Mouse (Mus musculus): ENCODE measurements around the gene Psma7. TPM values are rescaled to one million over a fixed set of nuclear protein-coding genes. Genes with fewer than 3 reads are reported as not detected.
A peak's percentile ranks its signal among the peaks of the same experiment; 100 is the strongest.

The Psma7 gene
- total and polyA plus RNA-seq, 2 experiments from 2014 or later = 163 to 457 TPM

- peak within 1 kb of the TSS; percentile 84 for H3K4me3 ChIP-seq (ENCODE audit: low read depth, low read length)
- TF ChIP-seq CTCF (IDR thresholded peaks at IDR 0.05; ENCODE audit: low read depth) (no peak), EP300 (IDR thresholded peaks at IDR 0.05; ENCODE audit: low read depth) (0 out of 2 replicates have a peak, but pooled peaks have one; percentile 31)
- peak within 1 kb of the TSS; percentile 96 for H3K27ac ChIP-seq (ENCODE audit: low read depth)
- ATAC-seq (ENCODE audit: insufficient read depth, low read depth) (peak; percentile 93), DNase-seq (ENCODE audit: low spot score) (peak; percentile 96)
- H3K36me3 ChIP-seq (replicated peaks; ENCODE audit: control insufficient read depth, insufficient read depth, low read length) = peaks cover 17% of the 10 kb centered on the region
- under 1% methylated on average over 69 of the region's 80 CpGs for WGBS
- no peaks in the 10 kb centered on the region for H3K27me3 ChIP-seq (ENCODE audit: control insufficient read depth, insufficient read depth, low read length)
- H3K9ac ChIP-seq (replicated peaks; ENCODE audit: low read depth, low read length) = peak within 1 kb of the TSS; percentile 88
- peak within 1 kb of the TSS; percentile 91 for H3K4me2 ChIP-seq (ENCODE audit: low read depth, low read length)
- peaks cover 37% of the 10 kb centered on the region for H3K4me1 ChIP-seq (ENCODE audit: control insufficient read depth, insufficient read depth)
- no peaks in the 10 kb centered on the region for H3K9me3 ChIP-seq (replicated peaks; ENCODE audit: control insufficient read depth, low read length)
These were observed 17.7 kb downstream of the Psma7 start, which contains the start of gene Lsm14b for GRCm38 (mm10) chr2:180024401-180025098. Lsm14b (plus strand) TSS chr2:180024987.

- WGBS = 43% methylated on average over 6 of the region's 6 CpGs
- DNase-seq (ENCODE audit: low spot score) (no peak), ATAC-seq (ENCODE audit: insufficient read depth, low read depth) (no peak)
- Histone ChIP-seq H3K36me3 (replicated peaks; ENCODE audit: control insufficient read depth, insufficient read depth, low read length) (no peaks in the 10 kb centered on the region; the same call in 1 of the 2 replicates), H3K27me3 (ENCODE audit: control insufficient read depth, insufficient read depth, low read length) (no peaks in the 10 kb centered on the region), H3K9ac (replicated peaks; ENCODE audit: low read depth, low read length) (no peak overlapping the region), H3K4me2 (ENCODE audit: low read depth, low read length) (no peak overlapping the region), H3K4me1 (ENCODE audit: control insufficient read depth, insufficient read depth) (peaks cover 28% of the 10 kb centered on the region), H3K4me3 (ENCODE audit: low read depth, low read length) (no peak overlapping the region), H3K27ac (ENCODE audit: low read depth) (no peak overlapping the region), H3K9me3 (replicated peaks; ENCODE audit: control insufficient read depth, low read length) (no peaks in the 10 kb centered on the region)
- TF ChIP-seq EP300 (IDR thresholded peaks at IDR 0.05; ENCODE audit: low read depth) (no peak), CTCF (IDR thresholded peaks at IDR 0.05; ENCODE audit: low read depth) (no peak)
These were observed 19.5 kb downstream of the Psma7 start for GRCm38 (mm10) chr2:180022751-180023150.

GRCm38 (mm10) chr2:180020919-180021318 is 21.3 kb downstream of the Psma7 start:
- no peaks in the 10 kb centered on the region for H3K36me3 ChIP-seq (replicated peaks; ENCODE audit: control insufficient read depth, insufficient read depth, low read length)
- peaks cover 11% of the 10 kb centered on the region; the same call in 1 of the 2 replicates for H3K4me1 ChIP-seq (ENCODE audit: control insufficient read depth, insufficient read depth)
- DNase-seq (ENCODE audit: low spot score) = no peak
- H3K27ac ChIP-seq (ENCODE audit: low read depth) = no peak overlapping the region
- H3K4me2 ChIP-seq (ENCODE audit: low read depth, low read length) = no peak overlapping the region
- no peak overlapping the region for H3K9ac ChIP-seq (replicated peaks; ENCODE audit: low read depth, low read length)
- H3K27me3 ChIP-seq (ENCODE audit: control insufficient read depth, insufficient read depth, low read length) = no peaks in the 10 kb centered on the region
- H3K4me3 ChIP-seq (ENCODE audit: low read depth, low read length) = no peak overlapping the region
- no peak for ATAC-seq (ENCODE audit: insufficient read depth, low read depth)
- H3K9me3 ChIP-seq (replicated peaks; ENCODE audit: control insufficient read depth, low read length) = no peaks in the 10 kb centered on the region
- WGBS = 71% methylated on average over 8 of the region's 8 CpGs
- TF ChIP-seq CTCF (IDR thresholded peaks at IDR 0.05; ENCODE audit: low read depth) (no peak), EP300 (IDR thresholded peaks at IDR 0.05; ENCODE audit: low read depth) (no peak)

GRCm38 (mm10) chr2:180020091-180020661 is 22.1 kb downstream of the Psma7 start:
- no peaks in the 10 kb centered on the region for H3K27me3 ChIP-seq (ENCODE audit: control insufficient read depth, insufficient read depth, low read length)
- H3K36me3 ChIP-seq (replicated peaks; ENCODE audit: control insufficient read depth, insufficient read depth, low read length) = no peaks in the 10 kb centered on the region
- H3K4me3 ChIP-seq (ENCODE audit: low read depth, low read length) = no peak overlapping the region
- DNase-seq (ENCODE audit: low spot score) = no peak
- H3K27ac ChIP-seq (ENCODE audit: low read depth) = no peak overlapping the region
- no peak overlapping the region for H3K4me2 ChIP-seq (ENCODE audit: low read depth, low read length)
- no peak for TF ChIP-seq CTCF (IDR thresholded peaks at IDR 0.05; ENCODE audit: low read depth)
- no peak for TF ChIP-seq EP300 (IDR thresholded peaks at IDR 0.05; ENCODE audit: low read depth)
- H3K4me1 ChIP-seq (ENCODE audit: control insufficient read depth, insufficient read depth) = 0 out of 2 replicates have a peak, but pooled peaks cover 8% of the 10 kb centered on the region
- no peak for ATAC-seq (ENCODE audit: insufficient read depth, low read depth)
- WGBS = 52% methylated on average over 7 of the region's 7 CpGs
- H3K9ac ChIP-seq (replicated peaks; ENCODE audit: low read depth, low read length) = no peak overlapping the region
- H3K9me3 ChIP-seq (replicated peaks; ENCODE audit: control insufficient read depth, low read length) = no peaks in the 10 kb centered on the region

GRCm38 (mm10) chr2:180018573-180018972 is 23.7 kb downstream of the Psma7 start:
- H3K27me3 ChIP-seq (ENCODE audit: control insufficient read depth, insufficient read depth, low read length) = no peaks in the 10 kb centered on the region
- 73% methylated on average over 9 of the region's 9 CpGs for WGBS
- H3K27ac ChIP-seq (ENCODE audit: low read depth) = no peak overlapping the region
- no peaks in the 10 kb centered on the region for H3K9me3 ChIP-seq (replicated peaks; ENCODE audit: control insufficient read depth, low read length)
- H3K9ac ChIP-seq (replicated peaks; ENCODE audit: low read depth, low read length) = no peak overlapping the region
- H3K4me1 ChIP-seq (ENCODE audit: control insufficient read depth, insufficient read depth) = 0 out of 2 replicates have a peak, but pooled peaks cover 8% of the 10 kb centered on the region
- no peak for ATAC-seq (ENCODE audit: insufficient read depth, low read depth)
- no peak for DNase-seq (ENCODE audit: low spot score)
- H3K4me3 ChIP-seq (ENCODE audit: low read depth, low read length) = no peak overlapping the region
- H3K36me3 ChIP-seq (replicated peaks; ENCODE audit: control insufficient read depth, insufficient read depth, low read length) = no peaks in the 10 kb centered on the region
- TF ChIP-seq EP300 (IDR thresholded peaks at IDR 0.05; ENCODE audit: low read depth) = no peak
- TF ChIP-seq CTCF (IDR thresholded peaks at IDR 0.05; ENCODE audit: low read depth) = no peak
- H3K4me2 ChIP-seq (ENCODE audit: low read depth, low read length) = no peak overlapping the region

Measured in heart, postnatal 0 days (tissue).